Mouse (Mus musculus): ENCODE measurements around the gene Zfhx3.

The Zfhx3 gene

DNA sequence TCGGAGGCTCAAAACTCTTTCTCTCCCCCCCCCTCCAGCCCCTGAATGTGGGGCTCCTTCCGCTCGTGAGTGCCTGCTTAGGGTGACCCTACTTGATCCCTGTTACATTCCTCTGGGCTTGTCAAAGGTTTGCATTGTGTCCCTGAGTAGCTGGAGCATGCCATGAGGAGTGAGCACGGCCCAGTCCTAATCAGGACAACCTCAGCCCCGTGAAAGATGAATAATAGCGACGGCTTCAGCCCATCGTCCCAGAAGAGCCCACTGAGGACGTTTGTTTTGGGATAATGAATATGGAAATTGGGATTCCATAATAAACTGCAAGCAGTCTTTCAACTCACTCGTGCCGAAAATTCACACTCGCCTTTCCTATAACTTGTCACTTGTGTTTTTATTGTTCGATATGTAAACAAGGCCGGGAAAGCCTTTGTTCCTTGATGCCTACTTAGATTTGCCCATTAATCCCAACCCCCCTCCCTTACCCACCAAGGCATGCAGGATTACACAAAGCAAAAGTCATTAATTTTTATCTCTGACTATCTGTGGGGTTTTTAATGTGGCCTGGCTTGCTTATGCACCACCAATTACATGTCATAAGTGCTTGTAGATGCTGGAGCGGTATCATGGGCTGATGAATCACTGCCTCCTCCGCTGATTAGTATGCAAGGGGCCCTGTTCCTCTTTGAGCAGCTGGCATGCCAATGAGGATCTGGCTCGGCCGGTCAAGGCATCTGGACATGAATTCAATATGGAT lies 512.3 kb downstream of the Zfhx3 start:
- DNase-seq (ENCODE audit: low spot score) = no peak

GRCm38 (mm10) chr8:108466653-108467052 lies 524.2 kb downstream of the Zfhx3 start:
- DNase-seq (ENCODE audit: low spot score) = no peak

- no peak for DNase-seq (ENCODE audit: low spot score)
Observed at GRCm38 (mm10) chr8:108467172-108468035, 525.0 kb downstream of the Zfhx3 start.

GRCm38 (mm10) chr8:108470269-108470668 lies 527.8 kb downstream of the Zfhx3 start:
- no peak for DNase-seq (ENCODE audit: low spot score)

GRCm38 (mm10) chr8:108474556-108474955 lies 532.1 kb downstream of the Zfhx3 start:
- no peak for DNase-seq (ENCODE audit: low spot score)

GRCm38 (mm10) chr8:108478131-108478530 lies 535.7 kb downstream of the Zfhx3 start:
- DNase-seq (ENCODE audit: low spot score) = no peak

GRCm38 (mm10) chr8:108480141-108480540 lies 537.7 kb downstream of the Zfhx3 start:
- DNase-seq (ENCODE audit: low spot score) = no peak

DNA sequence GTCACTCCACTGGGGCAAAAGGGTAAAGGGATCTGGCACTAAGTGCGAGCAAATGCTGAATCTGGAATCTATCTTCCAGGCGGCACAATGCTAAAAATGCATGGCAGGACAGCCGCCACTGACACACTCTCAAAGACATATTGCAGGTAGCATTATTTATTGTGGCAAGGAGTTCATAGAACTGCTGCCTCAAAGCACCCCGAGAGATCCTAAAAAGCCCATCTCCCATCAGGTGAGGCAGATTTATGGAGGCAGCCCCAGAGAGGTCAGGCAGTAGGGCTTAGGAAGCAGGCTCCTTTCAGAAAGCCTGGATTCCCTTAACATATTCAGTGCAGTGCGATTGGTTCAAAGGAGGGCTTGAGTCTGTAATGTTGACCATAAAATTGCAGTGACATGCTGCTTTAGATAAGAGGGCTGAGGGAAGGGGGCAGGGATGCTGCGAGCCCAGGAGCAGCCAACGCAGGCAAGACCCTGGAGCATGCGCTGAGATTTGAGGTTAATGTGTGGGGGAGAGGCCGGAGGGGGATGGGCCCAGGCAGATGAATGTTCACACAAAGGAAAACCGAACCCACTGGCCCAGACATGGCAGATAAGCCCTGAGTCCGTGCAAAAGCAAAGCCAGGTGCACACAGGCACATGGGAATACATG lies 538.8 kb downstream of the Zfhx3 start:
- DNase-seq (ENCODE audit: low spot score) = no peak

DNA sequence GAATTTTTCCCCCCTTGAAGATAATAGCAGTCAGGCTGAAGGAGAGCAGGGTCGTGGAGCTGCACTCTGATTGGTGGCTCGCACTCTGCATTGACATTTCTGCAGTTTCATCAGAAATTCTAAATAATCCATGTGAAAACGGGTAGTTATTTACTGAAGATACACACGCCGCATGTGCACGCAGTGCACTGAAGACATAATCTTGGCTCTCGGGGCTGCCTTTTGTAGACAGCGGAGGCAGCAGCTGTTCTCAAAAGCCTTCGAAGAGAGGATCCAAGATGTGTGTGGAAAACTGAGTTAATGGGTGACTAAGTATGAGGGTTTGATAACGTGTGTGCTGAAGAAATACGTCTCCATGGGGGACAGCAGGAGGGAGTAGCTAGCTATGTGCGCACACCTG lies 553.7 kb downstream of the Zfhx3 start:
- DNase-seq (ENCODE audit: low spot score) = no peak

DNA sequence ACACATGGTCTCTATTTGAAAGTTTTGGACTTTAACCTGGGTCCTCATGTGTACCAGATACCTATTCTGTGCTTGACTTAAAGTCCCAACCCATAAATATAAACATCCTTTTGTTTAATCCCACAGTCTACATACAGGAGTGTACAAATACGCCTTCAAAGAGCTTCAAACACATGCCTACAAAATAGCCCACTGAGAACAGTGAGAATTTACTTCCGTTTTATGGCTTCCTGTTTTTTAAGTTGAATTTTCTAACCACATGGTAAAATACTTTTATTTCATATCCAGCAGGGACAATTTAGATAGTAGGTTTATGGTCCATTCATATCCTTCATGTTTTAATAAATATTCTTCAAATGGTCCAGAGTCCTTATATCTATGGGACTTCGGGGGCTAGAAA lies 564.3 kb downstream of the Zfhx3 start:
- no peak for DNase-seq (ENCODE audit: low spot score)

- DNase-seq (ENCODE audit: low spot score) = no peak
Observed at GRCm38 (mm10) chr8:108507769-108508168, 565.3 kb downstream of the Zfhx3 start.

GRCm38 (mm10) chr8:108510641-108511325 lies 568.3 kb downstream of the Zfhx3 start:
- no peak for DNase-seq (ENCODE audit: low spot score)

- DNase-seq (ENCODE audit: low spot score) = no peak
Observed at GRCm38 (mm10) chr8:108518116-108518515, 575.7 kb downstream of the Zfhx3 start.

DNA sequence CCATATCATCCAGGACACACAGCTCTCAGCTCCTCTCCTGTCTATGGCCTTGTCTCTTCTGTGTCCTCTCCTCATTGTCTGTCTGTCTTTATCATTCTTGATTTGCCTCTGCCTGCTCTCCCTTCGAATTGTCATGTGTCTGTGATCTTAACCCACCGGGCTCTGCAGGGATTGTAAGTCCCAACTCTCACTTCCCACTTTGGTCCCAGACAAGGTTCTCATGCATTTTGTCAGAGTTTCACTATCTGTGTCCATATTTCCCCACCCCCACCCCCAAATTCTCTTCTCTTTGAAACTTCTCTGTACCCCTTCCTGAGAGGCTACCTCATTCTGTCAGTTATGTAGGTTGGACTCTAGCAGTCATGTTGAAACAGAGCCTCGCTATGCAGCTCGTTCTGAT lies 579.6 kb downstream of the Zfhx3 start:
- no peak for DNase-seq (ENCODE audit: low spot score)

GRCm38 (mm10) chr8:108529421-108529820 lies 587.0 kb downstream of the Zfhx3 start:
- no peak for DNase-seq (ENCODE audit: low spot score)

GRCm38 (mm10) chr8:108535121-108535876 lies 592.9 kb downstream of the Zfhx3 start:
- no peak for DNase-seq (ENCODE audit: low spot score)

- DNase-seq (ENCODE audit: low spot score) = no peak
Observed at GRCm38 (mm10) chr8:108536186-108536585, 593.7 kb downstream of the Zfhx3 start.

GRCm38 (mm10) chr8:108536911-108537351 lies 594.5 kb downstream of the Zfhx3 start:
- DNase-seq (ENCODE audit: low spot score) = no peak

- DNase-seq (ENCODE audit: low spot score) = no peak
Observed at GRCm38 (mm10) chr8:108537686-108538551, 595.5 kb downstream of the Zfhx3 start.

DNA sequence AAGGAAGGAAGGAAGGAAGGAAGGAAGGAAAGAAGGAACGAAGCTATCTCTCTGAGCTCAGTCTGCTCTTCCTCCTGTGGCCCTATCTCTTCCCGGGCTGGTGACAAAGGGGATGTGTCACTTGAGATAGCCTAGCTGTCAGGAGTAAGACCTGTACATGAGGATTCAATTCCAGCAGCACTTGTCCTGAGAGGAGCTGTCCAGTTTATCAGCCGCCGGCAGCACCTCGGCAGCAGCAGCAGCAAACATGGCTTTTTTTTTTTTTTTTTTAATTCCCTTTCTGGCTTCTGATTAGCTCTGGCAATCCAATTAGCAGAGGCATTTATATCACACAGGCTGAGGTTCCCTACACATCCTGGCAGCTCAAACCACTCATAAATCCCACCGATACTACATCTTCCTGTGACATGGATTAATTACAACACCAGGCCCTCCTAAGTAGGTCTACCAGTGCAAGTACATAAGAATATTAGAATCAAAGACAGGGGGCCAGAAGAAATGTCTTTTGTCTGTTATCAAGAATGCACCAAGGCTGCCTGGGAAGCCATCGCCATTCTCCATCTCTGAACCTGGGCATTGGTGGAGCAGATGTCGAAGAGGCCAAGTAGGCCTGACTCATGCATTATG lies 596.6 kb downstream of the Zfhx3 start:
- DNase-seq (ENCODE audit: low spot score) = no peak
